Mouse (Mus musculus) thymus, postnatal 0 days (tissue): ENCODE data around the gene H3f3b. TPM values are rescaled to one million over a fixed set of nuclear protein-coding genes. Genes with fewer than 3 reads are reported as not detected.
"Not testable (repeated sequence)": the region's sequence is repeated elsewhere in the genome, so short reads cannot be mapped to it uniquely, and the experiment has no call there.

Experiments
- DNase-seq: peaks from one replicate; pipeline ENCODE4 v3.0.0-alpha.2; 2015; ENCODE audit warnings: low spot score
- polyA plus RNA-seq: library from polyadenylated mRNA; unstranded; fragments of >200 nt; fragmentation: Nextera tagmentation; extraction: Ambion mirVana; gene quantifications from 2 replicates; pipeline ENCODE4 v1.2.1, GENCODE M21; 2015

The H3f3b gene
- polyA plus RNA-seq, 1 experiment from 2014 or later, result 2,911 TPM

DNA sequence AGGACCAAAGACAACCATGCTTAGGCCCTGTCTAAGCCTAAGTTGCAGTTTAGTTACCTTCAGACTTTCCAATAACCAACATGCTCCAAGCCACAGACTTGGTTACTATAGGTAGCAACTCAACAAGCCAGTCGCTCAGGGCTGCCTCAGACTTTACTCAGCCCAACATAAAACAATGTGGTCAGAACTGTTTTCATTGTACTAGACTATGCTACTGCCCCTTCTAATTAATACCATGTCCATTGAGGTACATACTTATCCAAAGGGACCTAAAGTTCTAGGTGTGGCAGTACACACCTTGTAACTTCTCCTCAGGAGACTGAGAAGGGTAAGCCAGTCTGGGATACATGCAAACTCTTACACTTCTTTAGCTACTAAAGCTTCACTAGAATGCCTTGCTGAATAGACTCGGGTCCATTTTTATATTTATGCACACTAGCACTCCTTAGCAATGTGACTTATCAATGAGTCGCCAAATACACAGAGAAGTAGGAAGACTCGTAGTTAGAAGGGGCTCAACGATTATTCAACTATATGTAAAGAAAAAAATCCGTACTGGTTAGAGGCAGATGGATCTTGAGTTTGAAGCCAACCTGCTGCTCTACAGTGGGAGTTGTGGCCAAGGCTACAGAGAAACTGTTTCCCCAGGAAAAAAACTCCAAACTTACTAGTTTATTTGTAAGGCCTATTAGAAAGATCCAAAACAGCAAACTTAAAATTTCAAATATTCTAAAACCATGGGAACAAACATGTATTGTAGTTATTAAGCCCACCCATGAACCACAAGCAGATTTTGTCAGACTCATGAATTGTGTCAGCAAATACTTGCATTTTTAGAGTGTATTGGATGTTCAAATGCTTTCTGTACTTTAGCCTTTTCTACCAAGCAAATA is 6.2 kb downstream of the H3f3b start:
- DNase-seq, result no peak

DNA sequence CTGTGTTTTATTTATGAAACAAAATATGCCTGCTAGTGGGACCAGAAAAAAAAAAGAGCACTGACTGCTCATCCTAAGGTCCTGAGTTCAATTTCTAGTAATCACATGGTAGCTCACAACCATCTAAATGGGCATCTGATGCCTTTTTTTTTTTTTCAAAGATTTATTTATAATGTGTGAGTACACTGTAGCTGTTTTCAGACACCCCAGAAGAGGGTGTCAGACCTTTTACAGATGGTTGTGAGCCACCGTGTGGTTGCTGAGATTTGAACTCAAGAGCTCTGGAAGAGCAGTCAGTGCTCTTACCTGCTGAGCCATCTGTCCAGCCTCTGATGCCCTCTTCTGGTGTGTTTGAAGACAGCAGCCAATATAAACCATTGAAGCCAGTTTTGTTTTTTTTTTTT is 7.2 kb downstream of the H3f3b start:
- DNase-seq, result peak; percentile 53

- DNase-seq, result peak; percentile 32
These were observed 7.8 kb downstream of the H3f3b start for GRCm38 (mm10) chr11:116019976-116020411.

- no peak for DNase-seq
These were observed 8.4 kb downstream of the H3f3b start for GRCm38 (mm10) chr11:116019360-116019791.

GRCm38 (mm10) chr11:116018867-116019266 is 8.9 kb downstream of the H3f3b start:
- not testable (repeated sequence) for DNase-seq

DNA sequence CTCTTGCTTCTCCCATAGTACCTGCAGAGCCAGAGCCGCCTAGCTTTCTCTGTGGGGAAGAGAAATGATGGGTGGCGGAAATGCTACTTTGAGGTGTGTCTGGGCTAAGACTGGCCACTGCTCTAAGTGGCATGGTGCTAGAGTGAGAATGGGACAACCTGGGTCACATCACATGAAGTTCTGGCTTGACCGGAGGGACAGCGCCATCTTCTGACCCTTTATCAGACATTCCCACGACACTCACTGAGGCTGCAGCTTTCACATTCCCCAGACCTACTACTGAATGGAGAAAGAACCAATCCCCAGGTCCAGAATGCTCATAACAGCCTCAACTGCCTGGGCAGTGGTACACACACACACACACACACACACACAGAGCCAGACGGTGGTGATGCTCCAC is 9.7 kb downstream of the H3f3b start:
- no peak for DNase-seq

GRCm38 (mm10) chr11:116014821-116015220 is 12.9 kb downstream of the H3f3b start:
- no peak for DNase-seq

DNA sequence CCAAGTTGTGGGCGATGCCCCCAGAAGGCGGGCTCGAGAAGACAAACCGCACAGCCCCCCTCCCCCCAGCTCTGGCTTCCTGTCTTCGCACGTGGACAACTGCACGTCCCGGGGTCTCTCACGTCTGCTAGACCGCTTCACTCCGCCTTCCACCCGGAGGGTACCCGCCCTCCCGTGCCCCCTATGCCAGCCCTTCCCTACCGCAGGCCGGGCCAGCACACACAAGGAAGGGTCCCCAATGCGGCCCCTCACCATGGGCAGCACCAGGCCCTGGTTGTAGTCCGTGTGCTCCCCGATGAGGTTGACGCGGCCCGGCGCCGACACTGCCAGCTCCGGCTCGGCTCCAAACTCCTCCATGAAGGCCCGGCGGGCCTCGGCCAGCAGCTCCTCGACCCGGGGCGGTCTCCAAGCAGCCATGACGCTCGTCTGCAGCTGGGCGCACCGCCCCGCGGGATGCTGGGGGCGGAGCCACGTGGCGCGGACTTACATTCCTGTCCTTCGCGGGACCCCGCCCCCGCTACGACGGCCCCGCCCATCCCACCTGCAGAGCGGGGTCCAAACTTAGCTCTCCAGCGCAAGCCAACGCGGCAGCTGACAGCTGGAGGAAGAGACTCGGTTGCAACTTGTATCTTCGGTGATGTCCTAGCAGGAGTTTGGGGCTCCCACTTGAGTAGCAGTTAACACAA is 15.4 kb downstream of the H3f3b start, which contains the start of gene Galk1:
Galk1 (minus strand) TSS at position 458 of the 686 bp plus-strand sequence.
- DNase-seq, result peak; percentile 97

DNA sequence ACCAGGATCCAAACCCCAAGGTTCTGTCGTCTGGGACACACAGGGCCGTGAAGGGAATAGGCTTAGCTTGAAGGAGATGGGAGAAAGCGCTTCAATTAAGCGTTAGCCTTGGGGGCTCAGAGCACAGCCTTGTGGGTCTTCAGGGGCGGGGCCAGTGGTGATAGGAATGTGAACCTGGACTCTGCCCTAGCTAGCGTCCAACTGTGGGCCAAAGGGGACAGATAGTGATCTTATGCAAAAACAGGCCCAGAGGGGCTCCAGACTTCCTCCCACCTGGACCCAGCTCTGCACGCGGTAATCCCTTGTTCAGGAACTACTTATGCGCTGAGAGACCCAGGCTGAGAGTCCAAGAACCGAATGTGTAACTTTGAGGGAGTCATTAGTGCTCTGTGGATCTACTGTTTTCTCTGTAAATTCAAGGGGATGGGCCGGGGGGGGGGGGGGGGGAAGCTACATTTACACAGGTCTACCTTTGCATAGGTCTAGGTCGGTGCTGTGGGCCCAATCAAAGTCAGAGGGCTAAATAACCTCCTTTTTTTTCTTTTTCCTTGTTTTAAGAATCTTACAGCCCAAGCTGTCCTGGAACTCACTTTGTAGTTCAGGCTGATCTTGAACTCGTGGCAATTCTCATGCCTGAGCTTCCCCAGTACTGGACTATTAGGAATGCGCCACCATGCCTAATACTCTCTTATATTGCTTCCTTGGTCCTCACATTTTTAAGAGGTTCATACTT is 16.1 kb downstream of the H3f3b start:
- no peak for DNase-seq

DNA sequence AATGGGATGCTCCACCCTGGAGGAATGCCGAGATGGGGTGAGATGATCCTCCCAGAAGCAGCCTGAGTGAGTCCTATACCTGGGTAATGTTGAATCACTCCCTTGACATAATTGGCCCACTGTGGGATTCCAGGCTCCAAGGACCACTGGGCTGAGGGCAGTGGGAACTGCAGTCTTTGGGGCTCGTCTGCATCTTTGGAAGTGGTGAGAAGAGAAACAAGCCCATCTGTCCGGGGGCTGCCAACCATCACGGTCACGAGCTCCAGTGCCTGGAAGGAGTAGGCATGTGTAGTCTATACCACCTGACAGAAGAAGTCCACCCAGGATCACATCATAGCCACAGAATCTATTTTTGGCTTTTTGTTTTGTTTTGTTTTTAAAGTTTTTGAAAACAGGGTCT is 16.8 kb downstream of the H3f3b start:
- DNase-seq, result no peak

GRCm38 (mm10) chr11:116010146-116010545 is 17.6 kb downstream of the H3f3b start:
- DNase-seq, result no peak

DNA sequence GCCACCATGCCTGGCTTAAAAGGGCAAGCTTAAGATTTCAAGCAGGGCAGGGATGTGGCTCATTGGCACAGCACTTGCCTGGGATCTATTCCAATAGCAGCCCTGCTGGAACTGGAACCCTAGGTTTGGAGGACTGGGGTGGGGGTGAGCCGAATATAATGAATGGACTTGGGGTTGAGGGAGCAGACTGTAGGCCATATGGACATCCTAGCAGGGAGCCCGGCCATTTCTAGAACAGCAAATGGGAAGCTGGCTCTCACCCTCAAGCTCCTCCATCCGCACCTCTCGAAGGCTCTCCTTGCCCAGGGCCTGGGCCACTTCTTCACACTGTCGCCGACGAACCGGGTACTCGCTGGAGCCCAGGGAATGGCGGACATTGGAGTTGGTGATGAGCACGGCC is 18.1 kb downstream of the H3f3b start:
- no peak for DNase-seq

GRCm38 (mm10) chr11:116008832-116009375 is 18.9 kb downstream of the H3f3b start:
- no peak for DNase-seq

- no peak for DNase-seq
These were observed 19.4 kb downstream of the H3f3b start for GRCm38 (mm10) chr11:116008411-116008810.

GRCm38 (mm10) chr11:116007095-116007850 is 20.5 kb downstream of the H3f3b start:
- no peak for DNase-seq

DNA sequence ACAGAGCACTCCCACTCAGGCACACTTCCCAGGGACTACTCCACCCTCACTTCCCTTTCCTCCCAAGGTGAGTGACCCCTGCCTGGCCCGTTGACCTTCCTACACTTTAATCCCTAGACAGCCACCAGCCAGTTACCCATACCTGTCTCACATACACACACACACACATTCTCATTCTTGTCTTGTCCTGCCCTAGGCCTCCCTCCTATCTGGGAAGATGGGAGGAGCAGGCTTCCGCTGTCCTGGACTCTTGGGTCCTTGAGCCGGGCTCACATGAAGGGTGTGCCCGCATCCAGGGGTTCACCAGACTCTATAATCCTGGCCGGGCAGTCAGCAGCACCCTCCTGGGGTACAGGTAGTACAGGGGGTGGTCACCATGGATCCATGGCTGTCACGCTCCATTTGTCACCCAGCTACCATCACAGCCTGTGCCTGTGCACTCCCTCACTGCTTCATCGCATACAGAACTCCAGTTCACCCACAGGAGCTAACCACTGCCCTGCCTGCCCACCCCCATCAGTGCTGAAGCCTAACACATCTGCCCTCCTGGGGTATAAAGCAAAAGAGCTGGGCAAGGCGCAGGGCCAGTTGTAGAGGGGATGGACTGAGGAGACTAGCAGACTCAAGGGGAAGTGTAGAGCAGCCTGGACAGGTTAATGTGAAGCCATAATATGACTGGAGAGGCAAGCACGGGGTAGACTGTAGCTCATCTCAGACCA is 21.9 kb downstream of the H3f3b start:
- no peak for DNase-seq

GRCm38 (mm10) chr11:116004840-116005700 is 22.7 kb downstream of the H3f3b start:
- peak; percentile 74 for DNase-seq

- DNase-seq, result no peak
These were observed 23.5 kb downstream of the H3f3b start for GRCm38 (mm10) chr11:116004186-116004823.
